Mouse (Mus musculus): Measurements from ENCODE around the gene Hist1h2ag. TPM values are rescaled to one million over a fixed set of nuclear protein-coding genes. Genes with fewer than 3 reads are reported as not detected.

Hist1h2ag gene
- polyA plus RNA-seq, 1 experiment from 2014 or later, result 9.4 TPM

GRCm38 (mm10) chr13:22007121-22007510 lies 35.6 kb downstream of the Hist1h2ag start:
- no peak for ATAC-seq
- no peak for TF ChIP-seq EP300 (IDR thresholded peaks at IDR 0.05; ENCODE audit: low read depth)
- no peak for TF ChIP-seq CTCF (IDR thresholded peaks at IDR 0.05; ENCODE audit: low read depth)
- H3K4me2 ChIP-seq (ENCODE audit: low read depth, low read length), result peak overlapping the region; percentile 91
- H3K27me3 ChIP-seq (ENCODE audit: insufficient read depth, low read length), result peaks cover 65% of the 10 kb centered on the region
- no peaks in the 10 kb centered on the region for H3K36me3 ChIP-seq (replicated peaks; ENCODE audit: insufficient read depth, low read length)
- DNase-seq, result no peak
- H3K9ac ChIP-seq (replicated peaks), result peak overlapping the region; percentile 35; the same call in 1 of the 2 replicates
- WGBS (ENCODE audit: insufficient replicate concordance), result 12% methylated on average over 18 of the region's 18 CpGs
- no peaks in the 10 kb centered on the region for H3K9me3 ChIP-seq (ENCODE audit: low read length)
- H3K4me1 ChIP-seq (ENCODE audit: insufficient read depth), result peaks cover 19% of the 10 kb centered on the region
- H3K27ac ChIP-seq (ENCODE audit: low read depth), result no peak overlapping the region
- H3K4me3 ChIP-seq (ENCODE audit: low read depth, low read length), result peak overlapping the region; percentile 59

GRCm38 (mm10) chr13:22006334-22007120 lies 36.2 kb downstream of the Hist1h2ag start:
- peak; percentile 83 for ATAC-seq
- Histone ChIP-seq H3K36me3 (replicated peaks; ENCODE audit: insufficient read depth, low read length) (no peaks in the 10 kb centered on the region), H3K27me3 (ENCODE audit: insufficient read depth, low read length) (peaks cover 61% of the 10 kb centered on the region), H3K4me3 (ENCODE audit: low read depth, low read length) (peak overlapping the region; percentile 59), H3K4me2 (ENCODE audit: low read depth, low read length) (peak overlapping the region; percentile 91), H3K9me3 (ENCODE audit: low read length) (no peaks in the 10 kb centered on the region), H3K27ac (ENCODE audit: low read depth) (no peak overlapping the region), H3K4me1 (ENCODE audit: insufficient read depth) (peaks cover 19% of the 10 kb centered on the region), H3K9ac (replicated peaks) (peak overlapping the region; percentile 35)
- peak; percentile 78 for DNase-seq
- TF ChIP-seq CTCF (IDR thresholded peaks at IDR 0.05; ENCODE audit: low read depth) (no peak; the same call in 1 of the 2 replicates), EP300 (IDR thresholded peaks at IDR 0.05; ENCODE audit: low read depth) (no peak)
- WGBS (ENCODE audit: insufficient replicate concordance), result under 1% methylated on average over 38 of the region's 38 CpGs

DNA sequence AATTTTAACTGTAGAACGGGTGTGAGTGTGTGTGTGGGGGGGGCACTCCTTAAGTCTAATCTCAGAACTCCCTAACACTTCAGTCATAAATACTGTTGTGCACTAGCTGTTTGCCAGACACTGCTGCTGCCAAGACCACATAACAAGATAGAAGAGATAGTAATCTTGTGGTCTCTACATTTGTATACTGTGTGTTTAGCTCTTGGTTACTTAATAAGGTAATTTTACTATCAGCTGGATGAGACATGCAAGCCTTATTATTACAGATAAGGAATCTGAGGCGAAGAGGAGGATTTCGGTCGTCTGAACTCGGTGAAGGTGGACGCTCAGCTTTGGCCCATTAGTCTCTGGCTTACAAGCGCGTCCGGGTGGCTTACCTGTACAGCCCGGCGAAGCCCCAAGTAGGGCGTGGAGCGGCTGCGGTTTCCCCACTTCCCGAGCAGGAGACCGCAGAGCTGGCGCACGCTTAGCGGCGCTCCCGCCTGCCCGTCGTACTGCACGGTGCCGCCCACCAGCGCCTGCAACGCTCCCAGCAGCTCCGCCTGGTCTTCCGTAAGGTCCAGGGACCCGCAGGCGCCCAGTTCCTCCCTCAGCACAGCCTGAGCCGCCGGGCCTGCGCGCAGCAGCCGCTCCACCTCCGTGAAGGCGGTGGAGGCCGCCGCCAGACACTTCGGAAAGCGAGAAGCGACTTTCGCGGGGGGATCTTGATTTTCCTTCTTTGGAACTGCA lies 37.0 kb downstream of the Hist1h2ag start:
- Histone ChIP-seq H3K4me1 (ENCODE audit: insufficient read depth) (peaks cover 22% of the 10 kb centered on the region), H3K4me3 (ENCODE audit: low read depth, low read length) (peak overlapping the region; percentile 59), H3K36me3 (replicated peaks; ENCODE audit: insufficient read depth, low read length) (no peaks in the 10 kb centered on the region), H3K9me3 (ENCODE audit: low read length) (no peaks in the 10 kb centered on the region), H3K27ac (ENCODE audit: low read depth) (no peak overlapping the region), H3K27me3 (ENCODE audit: insufficient read depth, low read length) (peaks cover 64% of the 10 kb centered on the region), H3K9ac (replicated peaks) (peak overlapping the region; percentile 35), H3K4me2 (ENCODE audit: low read depth, low read length) (peak overlapping the region; percentile 91)
- 0% methylated on average over 45 of the region's 45 CpGs for WGBS (ENCODE audit: insufficient replicate concordance)
- ATAC-seq, result peak; percentile 75
- TF ChIP-seq CTCF (IDR thresholded peaks at IDR 0.05; ENCODE audit: low read depth) (no peak), EP300 (IDR thresholded peaks at IDR 0.05; ENCODE audit: low read depth) (no peak)
- peak; percentile 59 for DNase-seq

DNA sequence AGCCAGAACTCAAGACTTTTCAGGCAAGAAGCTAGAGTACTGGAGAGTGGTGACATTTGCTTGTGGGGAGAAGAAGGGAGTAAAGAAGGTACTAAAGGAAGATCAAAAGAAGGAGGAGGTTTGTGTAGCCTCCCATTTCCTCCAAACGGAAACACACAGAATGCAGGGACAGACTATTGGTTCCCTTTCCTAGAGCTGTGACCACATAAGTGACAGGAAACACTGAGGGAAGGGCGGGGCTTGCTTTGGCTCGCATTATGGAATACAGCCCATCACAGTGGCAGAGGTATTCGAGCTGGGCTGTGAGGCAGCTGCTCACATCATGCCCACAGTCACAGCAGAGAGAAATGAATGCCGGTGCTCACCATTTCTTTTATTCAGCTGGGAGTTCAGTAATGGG lies 40.9 kb downstream of the Hist1h2ag start:
- ATAC-seq (peak; percentile 12; the same call in 1 of the 2 replicates), DNase-seq (no peak)
- no peaks in the 10 kb centered on the region for H3K9me3 ChIP-seq (ENCODE audit: low read length)
- no peaks in the 10 kb centered on the region for H3K36me3 ChIP-seq (replicated peaks; ENCODE audit: insufficient read depth, low read length)
- H3K4me3 ChIP-seq (ENCODE audit: low read depth, low read length), result no peak overlapping the region
- TF ChIP-seq CTCF (IDR thresholded peaks at IDR 0.05; ENCODE audit: low read depth) (no peak), EP300 (IDR thresholded peaks at IDR 0.05; ENCODE audit: low read depth) (no peak)
- H3K27ac ChIP-seq (ENCODE audit: low read depth), result no peak overlapping the region
- no peak overlapping the region for H3K9ac ChIP-seq (replicated peaks)
- H3K4me2 ChIP-seq (ENCODE audit: low read depth, low read length), result peak overlapping the region; percentile 27; the same call in 1 of the 2 replicates
- H3K4me1 ChIP-seq (ENCODE audit: insufficient read depth), result peaks cover 20% of the 10 kb centered on the region
- WGBS (ENCODE audit: insufficient replicate concordance), result 10% methylated on average over 5 of the region's 5 CpGs
- peaks cover 66% of the 10 kb centered on the region for H3K27me3 ChIP-seq (ENCODE audit: insufficient read depth, low read length)

DNA sequence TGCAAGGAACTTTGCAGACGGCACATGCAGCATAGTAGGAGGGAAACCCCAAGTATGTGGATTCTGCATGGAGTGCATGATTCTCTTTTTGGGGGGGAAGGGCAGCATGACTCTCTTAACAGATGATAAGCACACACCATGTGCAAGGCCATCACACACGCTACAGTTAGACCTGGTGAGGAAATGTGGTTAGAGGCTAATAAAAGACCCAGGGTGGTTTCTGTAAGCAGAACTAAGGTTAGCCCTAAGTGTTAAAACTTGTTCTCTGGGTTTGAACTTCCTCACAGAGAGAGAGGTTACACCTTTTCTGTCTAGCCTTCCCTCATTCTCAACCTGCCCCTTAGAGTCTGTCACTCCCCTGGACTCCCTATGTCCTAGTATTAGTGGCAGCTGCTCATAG lies 41.4 kb downstream of the Hist1h2ag start:
- Histone ChIP-seq H3K36me3 (replicated peaks; ENCODE audit: insufficient read depth, low read length) (no peaks in the 10 kb centered on the region), H3K4me2 (ENCODE audit: low read depth, low read length) (peak overlapping the region; percentile 27; the same call in 1 of the 2 replicates), H3K4me3 (ENCODE audit: low read depth, low read length) (no peak overlapping the region), H3K9ac (replicated peaks) (no peak overlapping the region), H3K9me3 (ENCODE audit: low read length) (no peaks in the 10 kb centered on the region), H3K27ac (ENCODE audit: low read depth) (no peak overlapping the region), H3K4me1 (ENCODE audit: insufficient read depth) (peaks cover 18% of the 10 kb centered on the region), H3K27me3 (ENCODE audit: insufficient read depth, low read length) (peaks cover 66% of the 10 kb centered on the region)
- DNase-seq, result no peak
- TF ChIP-seq EP300 (IDR thresholded peaks at IDR 0.05; ENCODE audit: low read depth), result no peak
- no peak for TF ChIP-seq CTCF (IDR thresholded peaks at IDR 0.05; ENCODE audit: low read depth)
- ATAC-seq, result no peak
- WGBS (ENCODE audit: insufficient replicate concordance), result 20% methylated on average over 2 of the region's 2 CpGs

- H3K4me3 ChIP-seq (ENCODE audit: low read depth, low read length), result no peak overlapping the region
- H3K4me1 ChIP-seq (ENCODE audit: insufficient read depth), result peaks cover 20% of the 10 kb centered on the region
- no peak overlapping the region for H3K4me2 ChIP-seq (ENCODE audit: low read depth, low read length)
- 58% methylated on average over 4 of the region's 4 CpGs for WGBS (ENCODE audit: insufficient replicate concordance)
- H3K27ac ChIP-seq (ENCODE audit: low read depth), result no peak overlapping the region
- peaks cover 66% of the 10 kb centered on the region for H3K27me3 ChIP-seq (ENCODE audit: insufficient read depth, low read length)
- ATAC-seq (no peak), DNase-seq (no peak)
- TF ChIP-seq EP300 (IDR thresholded peaks at IDR 0.05; ENCODE audit: low read depth), result no peak
- no peak for TF ChIP-seq CTCF (IDR thresholded peaks at IDR 0.05; ENCODE audit: low read depth)
- no peak overlapping the region for H3K9ac ChIP-seq (replicated peaks)
- no peaks in the 10 kb centered on the region for H3K9me3 ChIP-seq (ENCODE audit: low read length)
- no peaks in the 10 kb centered on the region for H3K36me3 ChIP-seq (replicated peaks; ENCODE audit: insufficient read depth, low read length)
Observed at GRCm38 (mm10) chr13:21999147-21999546, 43.6 kb downstream of the Hist1h2ag start.
